Mouse (Mus musculus) CH12.LX (cell line): ENCODE measurements around the gene Sox9.

Experiments used
- CHD1 ChIP-seq: IDR thresholded peaks from 2 replicates; pipeline ENCODE4 v1.6.1; 2012; ENCODE audit warnings: low read depth, low read length, improper control_type of control experiment, inconsistent platforms
- CHD2 ChIP-seq: IDR thresholded peaks from 2 replicates; pipeline ENCODE4 v1.6.1; 2011; ENCODE audit warnings: low read length, improper control_type of control experiment
- CTCF ChIP-seq, 2 experiments: IDR thresholded peaks in 1 of 2; conservative IDR thresholded peaks in 1 of 2; 2 replicates each; pipeline ENCODE4 v1.5.1; 2011 to 2012; ENCODE audit warnings: low read depth in 2 of 2, low read length in 2 of 2, improper control_type of control experiment in 1 of 2, inconsistent platforms in 1 of 2, mild to moderate bottlenecking in 1 of 2, moderate library complexity in 1 of 2
- EP300 ChIP-seq: IDR thresholded peaks from 2 replicates; pipeline ENCODE4 v1.6.1; 2011; ENCODE audit warnings: low read length, improper control_type of control experiment
- ETS1 ChIP-seq: conservative IDR thresholded peaks from 2 replicates; pipeline ENCODE4 v1.6.1; 2012; ENCODE audit warnings: low read depth, mild to moderate bottlenecking, inconsistent platforms, low read length, improper control_type of control experiment, moderate library complexity
- MEF2A ChIP-seq: IDR thresholded peaks from 2 replicates; pipeline ENCODE4 v1.6.1; 2014; ENCODE audit warnings: low read depth, mild to moderate bottlenecking, inconsistent platforms, low read length, improper control_type of control experiment, borderline replicate concordance
- POLR2A ChIP-seq: IDR thresholded peaks from 2 replicates; pipeline ENCODE4 v1.6.1; 2011; ENCODE audit warnings: low read depth, mild to moderate bottlenecking, improper control_type of control experiment, low read length
- POLR2AphosphoS2 ChIP-seq: IDR thresholded peaks from 2 replicates; pipeline ENCODE4 v1.6.1; 2011; ENCODE audit warnings: low read depth, low read length, improper control_type of control experiment
- RCOR1 ChIP-seq: conservative IDR thresholded peaks from 2 replicates; pipeline ENCODE4 v1.6.1; 2012; ENCODE audit warnings: low read depth, mild to moderate bottlenecking, inconsistent platforms, low read length, improper control_type of control experiment

- no peak for TF ChIP-seq POLR2AphosphoS2
- TF ChIP-seq CHD1, result no peak
- no peak for TF ChIP-seq POLR2A
- no peak for TF ChIP-seq RCOR1
- TF ChIP-seq CTCF (conservative IDR thresholded peaks at IDR 0.05 in 1 of 2, IDR thresholded peaks at IDR 0.05 in 1 of 2; ENCODE audit: low read depth in 2 of 2, low read length in 2 of 2), result no peak
- no peak for TF ChIP-seq MEF2A
- no peak for TF ChIP-seq EP300
- TF ChIP-seq ETS1, result no peak
- no peak for TF ChIP-seq CHD2
Measured at GRCm38 (mm10) chr11:112835468-112836092, 53.6 kb downstream of the Sox9 start.
